Mouse (Mus musculus) olfactory bulb, adult 2 months (tissue): Measurements from ENCODE around the gene Rps27. TPM values are rescaled to one million over a fixed set of nuclear protein-coding genes. Genes with fewer than 3 reads are reported as not detected.

ENCODE experiments used
- H3K27ac ChIP-seq: fragments of 200-500 bp; 2 replicates; pipeline ENCODE4 v1.5.1; 2012; ENCODE audit warnings: low read depth, low read length; ENCODE audit not compliant: insufficient read depth
- H3K4me1 ChIP-seq: fragments of 200-500 bp; 2 replicates; pipeline ENCODE4 v1.6.1; 2012; ENCODE audit warnings: low read length; ENCODE audit not compliant: control insufficient read depth, insufficient read depth
- H3K4me3 ChIP-seq: fragments of 200-500 bp; 2 replicates; pipeline ENCODE4 v1.5.1; 2012; ENCODE audit warnings: mild to moderate bottlenecking, low read depth, low read length, moderate library complexity; ENCODE audit not compliant: insufficient read depth
- CTCF ChIP-seq: fragments of 200-500 bp; IDR thresholded peaks from 2 replicates; pipeline ENCODE4 v1.5.1; 2012; ENCODE audit warnings: low read depth, mild to moderate bottlenecking, low read length, moderate library complexity; ENCODE audit not compliant: insufficient read depth
- POLR2A ChIP-seq: fragments of 200-500 bp; IDR thresholded peaks from 2 replicates; pipeline ENCODE4 v1.6.1; 2012; ENCODE audit warnings: mild to moderate bottlenecking, low read depth, low read length, moderate library complexity; ENCODE audit not compliant: insufficient read depth
- WGBS: fragments of 180-500 bp; shearing (Covaris S2); methylation state at CpG from one replicate; pipeline ENCODE4 v1.1.7; 2018; 5-methylcytosine and 5-hydroxymethylcytosine counted together
- polyA plus RNA-seq: library from polyadenylated mRNA; stranded (reverse); fragments of >200 nt; gene quantifications from 2 replicates; pipeline ENCODE4 v1.2.4, GENCODE M21; 2012; ENCODE audit warnings: low replicate concordance; ENCODE audit not compliant: missing spikeins, insufficient read depth, insufficient read length

The Rps27 gene
- polyA plus RNA-seq, 1 experiment = not detected

GRCm38 (mm10) chr3:90197548-90197947 lies 15.9 kb downstream of the Rps27 start:
- Histone ChIP-seq H3K4me1 (no peaks in the 10 kb centered on the region), H3K4me3 (no peak overlapping the region), H3K27ac (no peak overlapping the region)
- WGBS = 98% methylated on average over 1 of the region's 1 CpGs
- TF ChIP-seq POLR2A (no peak), CTCF (no peak)

- no peak overlapping the region for H3K27ac ChIP-seq
- TF ChIP-seq CTCF = no peak
- TF ChIP-seq POLR2A = no peak
- no peak overlapping the region for H3K4me3 ChIP-seq
- WGBS = 63% methylated on average over 1 of the region's 1 CpGs
- H3K4me1 ChIP-seq = no peaks in the 10 kb centered on the region
These were observed 17.8 kb downstream of the Rps27 start for GRCm38 (mm10) chr3:90195644-90196043.

- no peak overlapping the region for H3K27ac ChIP-seq
- WGBS = 28% methylated on average over 4 of the region's 4 CpGs
- TF ChIP-seq POLR2A (no peak), CTCF (no peak)
These were observed 18.7 kb downstream of the Rps27 start for GRCm38 (mm10) chr3:90194759-90195158.

GRCm38 (mm10) chr3:90190859-90191510 lies 22.5 kb downstream of the Rps27 start:
- WGBS = 78% methylated on average over 11 of the region's 11 CpGs

More at GRCm38 (mm10) chr3:90194759-90195158, 18.7 kb downstream of the Rps27 start:
- Histone ChIP-seq H3K4me3 (no peak overlapping the region), H3K4me1 (no peaks in the 10 kb centered on the region)

GRCm38 (mm10) chr3:90183581-90183980 lies 29.9 kb downstream of the Rps27 start:
- H3K4me3 ChIP-seq = no peak overlapping the region
- no peaks in the 10 kb centered on the region for H3K4me1 ChIP-seq
- TF ChIP-seq POLR2A (no peak), CTCF (no peak)
- WGBS = 60% methylated on average over 3 of the region's 3 CpGs
- H3K27ac ChIP-seq = no peak overlapping the region

More at GRCm38 (mm10) chr3:90190859-90191510, 22.5 kb downstream of the Rps27 start:
- no peak overlapping the region for H3K27ac ChIP-seq
- TF ChIP-seq POLR2A (no peak), CTCF (no peak)
- no peaks in the 10 kb centered on the region for H3K4me1 ChIP-seq
- no peak overlapping the region for H3K4me3 ChIP-seq

- Histone ChIP-seq H3K4me1 (no peaks in the 10 kb centered on the region), H3K27ac (no peak overlapping the region), H3K4me3 (no peak overlapping the region)
- TF ChIP-seq POLR2A (no peak), CTCF (no peak)
- WGBS = 67% methylated on average over 3 of the region's 3 CpGs
These were observed 33.9 kb downstream of the Rps27 start for GRCm38 (mm10) chr3:90179566-90179965.

Other genes with a start within 250 kb of the Rps27 start
- not detected in 2 replicates for gene Hax1, start 214.9 kb downstream of the Rps27 start, polyA plus RNA-seq
- gene 4933434E20Rik, start 162.0 kb downstream of the Rps27 start, polyA plus RNA-seq = not detected in 2 replicates
- 263 TPM in 1 of 2 replicates, not detected in the other for gene Ubap2l, start 161.0 kb downstream of the Rps27 start, polyA plus RNA-seq
- gene Tpm3, start 141.0 kb downstream of the Rps27 start, polyA plus RNA-seq = 441 TPM in 1 of 2 replicates, not detected in the other
- gene Nup210l, start 109.5 kb downstream of the Rps27 start, polyA plus RNA-seq = not detected in 2 replicates
- gene Rab13, start within 50 bp of the Rps27 start, polyA plus RNA-seq = not detected in 2 replicates
- not detected in 2 replicates for gene Jtb, start 17.9 kb upstream of the Rps27 start, polyA plus RNA-seq
- gene Creb3l4, start 29.9 kb upstream of the Rps27 start, polyA plus RNA-seq = not detected in 2 replicates
- not detected in 2 replicates for gene Slc39a1, start 34.5 kb upstream of the Rps27 start, polyA plus RNA-seq
- not detected in 2 replicates for gene Crtc2, start 40.5 kb upstream of the Rps27 start, polyA plus RNA-seq
- gene Dennd4b, start 51.5 kb upstream of the Rps27 start, polyA plus RNA-seq = not detected in 2 replicates
- 118 TPM in 1 of 2 replicates, not detected in the other for gene Gatad2b, start 79.5 kb upstream of the Rps27 start, polyA plus RNA-seq
- not detected in 2 replicates for gene Slc27a3, start 176.3 kb upstream of the Rps27 start, polyA plus RNA-seq
- gene Ints3, start 220.0 kb upstream of the Rps27 start, polyA plus RNA-seq = not detected in 2 replicates